Mouse (Mus musculus) forebrain, embryonic 16.5 days (tissue): Measurements from ENCODE around the gene Ctnnbip1. TPM values are rescaled to one million over a fixed set of nuclear protein-coding genes. Genes with fewer than 3 reads are reported as not detected.

Experiments
- ATAC-seq: fragments of 200-750 bp; cut with Nextera tagmentation; 2 replicates; pipeline ENCODE4 v1.8.0; 2017; ENCODE audit warnings: mild to moderate bottlenecking, moderate library complexity
- H3K27ac ChIP-seq: fragments of 300-500 bp; sonication (generic); 2 replicates; pipeline ENCODE4 v1.5.1; 2014; ENCODE audit warnings: low read length, control low read depth
- H3K27me3 ChIP-seq: fragments of 300-500 bp; sonication (generic); replicated peaks from 2 replicates; pipeline ENCODE4 v1.6.1; 2014; ENCODE audit warnings: low read length; ENCODE audit not compliant: control insufficient read depth, insufficient read depth
- H3K36me3 ChIP-seq: fragments of 300-500 bp; sonication (generic); 2 replicates; pipeline ENCODE4 v1.6.1; 2014; ENCODE audit not compliant: control insufficient read depth, insufficient read depth
- H3K4me1 ChIP-seq: fragments of 300-500 bp; sonication (generic); replicated peaks from 2 replicates; pipeline ENCODE4 v1.6.1; 2014; ENCODE audit warnings: low read length; ENCODE audit not compliant: control insufficient read depth, insufficient read depth
- H3K4me2 ChIP-seq: fragments of 300-500 bp; sonication (generic); 2 replicates; pipeline ENCODE4 v1.6.1; 2014; ENCODE audit warnings: mild to moderate bottlenecking, low read length, control low read depth
- H3K4me3 ChIP-seq: fragments of 300-500 bp; sonication (generic); replicated peaks from 2 replicates; pipeline ENCODE4 v1.5.1; 2014; ENCODE audit warnings: mild to moderate bottlenecking, low read length, control low read depth
- H3K9ac ChIP-seq: fragments of 300-500 bp; sonication (generic); replicated peaks from 2 replicates; pipeline ENCODE4 v1.6.1; 2014; ENCODE audit warnings: low read depth, low read length, control low read depth
- H3K9me3 ChIP-seq: fragments of 300-500 bp; sonication (generic); 2 replicates; pipeline ENCODE4 v1.6.1; 2016; ENCODE audit warnings: low read length; ENCODE audit not compliant: control insufficient read depth
- WGBS: fragments of 180-500 bp; shearing (Covaris S2); extraction: QIAGEN DNeasy Blood & Tissue Kit; methylation state at CpG from one replicate; pipeline ENCODE4 v1.1.7; 2014; 5-methylcytosine and 5-hydroxymethylcytosine counted together
- polyA plus RNA-seq: library from polyadenylated mRNA; unstranded; fragments of >200 nt; fragmentation: Nextera tagmentation; extraction: Ambion mirVana; gene quantifications from 2 replicates; pipeline ENCODE4 v1.2.1, GENCODE M21; 2015

The Ctnnbip1 gene
- polyA plus RNA-seq, 1 experiment from 2014 or later, result 105 TPM

GRCm38 (mm10) chr4:149586783-149587595 lies 69.0 kb downstream of the Ctnnbip1 start:
- peak overlapping the region; percentile 83 for H3K9ac ChIP-seq
- no peaks in the 10 kb centered on the region for H3K27me3 ChIP-seq
- WGBS, result under 1% methylated on average over 65 of the region's 72 CpGs
- ATAC-seq, result peak; percentile 51
- peak overlapping the region; percentile 99 for H3K4me2 ChIP-seq
- no peaks in the 10 kb centered on the region for H3K9me3 ChIP-seq
- peak overlapping the region; percentile 87 for H3K4me3 ChIP-seq
- no peaks in the 10 kb centered on the region; the same call in 1 of the 2 replicates for H3K36me3 ChIP-seq
- peak overlapping the region; percentile 86 for H3K27ac ChIP-seq
- H3K4me1 ChIP-seq, result peaks cover 17% of the 10 kb centered on the region

GRCm38 (mm10) chr4:149587596-149588168 lies 69.6 kb downstream of the Ctnnbip1 start:
- Histone ChIP-seq H3K9ac (peak overlapping the region; percentile 83), H3K27me3 (no peaks in the 10 kb centered on the region), H3K4me2 (peak overlapping the region; percentile 99), H3K9me3 (no peaks in the 10 kb centered on the region), H3K4me1 (peaks cover 17% of the 10 kb centered on the region), H3K27ac (no peak overlapping the region), H3K4me3 (peak overlapping the region; percentile 87), H3K36me3 (no peaks in the 10 kb centered on the region; the same call in 1 of the 2 replicates)
- 2% methylated on average over 24 of the region's 24 CpGs for WGBS
- ATAC-seq, result peak; percentile 45

- Histone ChIP-seq H3K9me3 (no peaks in the 10 kb centered on the region), H3K4me1 (peaks cover 24% of the 10 kb centered on the region), H3K4me3 (no peak overlapping the region), H3K4me2 (no peak overlapping the region), H3K36me3 (no peaks in the 10 kb centered on the region; the same call in 1 of the 2 replicates), H3K27ac (no peak overlapping the region), H3K27me3 (no peaks in the 10 kb centered on the region), H3K9ac (no peak overlapping the region)
- 73% methylated on average over 1 of the region's 1 CpGs for WGBS
- no peak for ATAC-seq
Observed at GRCm38 (mm10) chr4:149590200-149590599, 72.2 kb downstream of the Ctnnbip1 start.

DNA sequence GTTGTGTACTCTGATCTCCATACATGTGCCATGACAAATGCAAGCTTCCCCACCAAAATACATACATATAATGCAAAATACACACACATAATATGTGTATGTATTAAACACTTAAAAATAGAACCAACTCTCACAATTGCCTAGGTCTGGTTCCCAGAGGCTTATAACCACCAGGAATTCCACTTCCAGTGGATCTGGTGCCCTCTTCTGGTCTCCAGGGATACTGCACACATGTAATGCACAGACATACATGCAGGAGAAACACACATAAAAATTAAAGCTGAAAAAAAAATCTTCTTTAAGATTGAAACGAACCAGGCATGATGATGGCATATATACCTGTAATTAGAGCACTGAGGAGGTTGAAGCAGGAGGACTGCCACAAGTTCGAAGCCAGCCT lies 73.5 kb downstream of the Ctnnbip1 start:
- no peaks in the 10 kb centered on the region; the same call in 1 of the 2 replicates for H3K36me3 ChIP-seq
- no peak overlapping the region for H3K4me2 ChIP-seq
- H3K9ac ChIP-seq, result no peak overlapping the region
- no peak overlapping the region for H3K4me3 ChIP-seq
- H3K4me1 ChIP-seq, result peaks cover 27% of the 10 kb centered on the region
- no peaks in the 10 kb centered on the region for H3K27me3 ChIP-seq
- no peaks in the 10 kb centered on the region for H3K9me3 ChIP-seq
- H3K27ac ChIP-seq, result no peak overlapping the region
- no peak for ATAC-seq
- WGBS, result 89% methylated on average over 2 of the region's 2 CpGs

DNA sequence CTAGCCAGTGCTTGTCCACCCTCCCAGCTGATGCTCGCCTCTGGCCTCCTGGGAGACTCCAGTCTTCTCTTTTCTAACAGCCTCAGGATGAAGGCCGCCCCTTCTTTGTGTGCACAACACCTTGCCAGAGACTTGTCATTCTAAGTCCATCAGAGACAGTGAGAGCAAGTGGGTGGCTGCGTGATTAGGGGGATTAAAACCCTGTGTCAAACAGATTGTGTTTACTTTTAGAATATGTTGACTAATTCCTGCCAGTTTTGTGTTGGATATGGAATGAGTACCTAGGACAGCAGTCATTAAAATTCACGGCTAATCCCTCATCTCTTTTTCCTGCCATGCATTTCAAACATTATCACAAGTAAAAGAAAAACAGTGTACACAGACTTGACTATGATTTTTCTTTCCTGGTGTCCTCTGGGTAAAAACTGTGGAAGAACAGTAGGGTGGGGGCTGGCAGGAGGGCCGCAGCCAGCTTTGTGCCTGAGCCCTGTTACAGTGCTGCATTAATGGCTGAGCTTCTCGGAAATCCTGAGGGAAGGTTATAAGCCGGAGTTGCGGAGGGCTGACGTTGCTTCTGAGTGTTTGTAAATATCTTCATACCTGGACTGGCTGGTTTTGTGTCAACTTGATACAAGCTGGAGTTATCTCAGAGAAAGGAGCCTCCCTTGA lies 77.0 kb downstream of the Ctnnbip1 start:
- WGBS, result 45% methylated on average over 9 of the region's 9 CpGs
- Histone ChIP-seq H3K27me3 (no peaks in the 10 kb centered on the region), H3K4me1 (peaks cover 17% of the 10 kb centered on the region), H3K4me3 (no peak overlapping the region), H3K36me3 (no peaks in the 10 kb centered on the region; the same call in 1 of the 2 replicates), H3K9ac (no peak overlapping the region), H3K4me2 (no peak overlapping the region), H3K27ac (peak overlapping the region; percentile 75), H3K9me3 (no peaks in the 10 kb centered on the region)
- ATAC-seq, result peak; percentile 74

DNA sequence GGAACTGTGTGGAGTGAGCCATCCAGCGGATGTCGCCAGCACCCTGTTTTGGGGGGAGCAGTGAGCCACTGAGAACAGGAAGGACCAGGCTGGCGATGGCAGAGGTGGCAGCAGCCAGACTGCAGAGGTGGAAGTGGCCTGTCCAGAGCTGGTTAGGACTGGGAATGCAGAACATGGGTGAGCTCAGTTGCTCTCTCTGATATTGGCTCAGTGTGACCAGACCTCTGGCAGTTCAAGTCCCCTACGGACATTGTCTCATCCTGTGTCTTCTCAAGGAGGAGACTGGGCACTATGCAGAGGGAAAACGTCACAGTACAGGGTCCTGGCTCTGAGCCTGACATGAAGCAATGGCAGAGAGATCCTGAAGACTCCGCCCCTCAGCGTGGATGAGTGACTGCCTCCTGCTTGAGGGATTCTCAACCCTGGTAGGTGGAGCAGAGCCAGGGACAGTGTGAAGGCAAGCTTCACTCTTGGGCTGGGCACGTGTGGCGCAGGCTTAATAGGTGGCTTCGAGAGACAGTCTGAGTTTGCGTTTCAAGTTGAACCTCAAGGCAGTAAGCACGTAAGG lies 79.7 kb downstream of the Ctnnbip1 start:
- ATAC-seq, result no peak
- Histone ChIP-seq H3K27ac (no peak overlapping the region), H3K4me1 (peaks cover 24% of the 10 kb centered on the region), H3K9me3 (no peaks in the 10 kb centered on the region), H3K36me3 (no peaks in the 10 kb centered on the region), H3K9ac (no peak overlapping the region), H3K4me2 (no peak overlapping the region), H3K27me3 (no peaks in the 10 kb centered on the region), H3K4me3 (no peak overlapping the region)
- WGBS, result 68% methylated on average over 12 of the region's 12 CpGs

DNA sequence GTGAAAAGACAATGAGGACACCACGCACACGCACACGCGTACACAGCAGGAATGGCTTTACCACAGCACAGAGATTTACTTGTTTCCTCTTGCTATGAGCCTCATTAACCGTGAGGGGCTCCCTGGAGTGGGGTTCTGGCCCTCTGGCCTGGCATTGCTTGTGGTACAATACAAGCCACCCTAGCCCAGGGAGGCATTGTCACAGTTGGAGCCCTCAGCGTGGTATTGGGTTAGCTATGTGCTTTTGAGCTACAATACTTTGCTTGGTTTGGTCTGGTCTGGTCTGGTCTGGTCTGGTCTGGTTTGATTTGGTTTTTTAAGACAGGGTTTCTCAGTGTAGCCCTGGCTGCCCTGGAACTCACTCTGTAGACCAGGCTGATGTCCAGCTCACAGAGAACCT lies 81.5 kb downstream of the Ctnnbip1 start:
- 81% methylated on average over 6 of the region's 6 CpGs for WGBS
- Histone ChIP-seq H3K4me1 (peaks cover 23% of the 10 kb centered on the region), H3K9ac (no peak overlapping the region), H3K36me3 (no peaks in the 10 kb centered on the region), H3K27me3 (no peaks in the 10 kb centered on the region), H3K9me3 (no peaks in the 10 kb centered on the region), H3K27ac (no peak overlapping the region), H3K4me3 (no peak overlapping the region), H3K4me2 (no peak overlapping the region)
- ATAC-seq, result no peak

DNA sequence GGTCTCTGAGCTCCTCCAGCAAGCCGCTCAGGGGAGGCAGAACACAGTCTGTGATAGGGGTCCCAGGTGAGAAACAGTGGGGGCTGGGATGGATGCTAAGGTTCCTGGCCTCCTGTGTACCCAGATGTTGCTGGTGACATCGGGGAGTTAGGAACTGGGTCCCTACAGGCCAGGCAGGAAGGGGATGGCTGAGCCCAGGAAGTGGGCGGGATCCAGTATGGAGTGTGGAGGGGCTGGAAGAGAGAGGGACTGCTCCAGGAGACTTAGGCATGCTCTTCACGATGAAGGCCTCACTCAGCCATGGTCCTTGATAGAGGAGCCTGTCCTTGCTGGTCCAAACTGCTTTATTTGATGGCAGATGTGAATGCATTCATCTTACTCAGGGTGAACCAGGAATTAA lies 82.1 kb downstream of the Ctnnbip1 start:
- ATAC-seq, result no peak
- Histone ChIP-seq H3K27me3 (no peaks in the 10 kb centered on the region), H3K9me3 (no peaks in the 10 kb centered on the region), H3K36me3 (no peaks in the 10 kb centered on the region), H3K4me1 (peaks cover 19% of the 10 kb centered on the region), H3K9ac (no peak overlapping the region), H3K27ac (no peak overlapping the region), H3K4me3 (no peak overlapping the region), H3K4me2 (no peak overlapping the region)
- 96% methylated on average over 4 of the region's 4 CpGs for WGBS

- 21% methylated on average over 4 of the region's 4 CpGs for WGBS
- Histone ChIP-seq H3K4me2 (no peak overlapping the region), H3K27ac (no peak overlapping the region), H3K9me3 (no peaks in the 10 kb centered on the region), H3K4me3 (no peak overlapping the region), H3K4me1 (peaks cover 17% of the 10 kb centered on the region), H3K27me3 (no peaks in the 10 kb centered on the region), H3K9ac (no peak overlapping the region), H3K36me3 (no peaks in the 10 kb centered on the region)
- no peak for ATAC-seq
Observed at GRCm38 (mm10) chr4:149601484-149601883, 83.4 kb downstream of the Ctnnbip1 start.
